Mouse (Mus musculus): ENCODE measurements around the gene Galnt12. TPM values are rescaled to one million over a fixed set of nuclear protein-coding genes. Genes with fewer than 3 reads are reported as not detected.

The Galnt12 gene
- polyA plus RNA-seq, 1 experiment = 2.5 TPM

GRCm38 (mm10) chr4:47172314-47172713, 80.6 kb downstream of the Galnt12 start:
- Histone ChIP-seq H3K27ac (ENCODE audit: insufficient read depth, low read length) (no peak overlapping the region), H3K4me1 (ENCODE audit: control insufficient read depth, insufficient read depth, low read length) (no peaks in the 10 kb centered on the region), H3K4me3 (ENCODE audit: insufficient read depth, low read length) (no peak overlapping the region)
- TF ChIP-seq CTCF (IDR thresholded peaks at IDR 0.05; ENCODE audit: extremely low read depth, insufficient read depth, low read length) = no peak
- TF ChIP-seq POLR2A (IDR thresholded peaks at IDR 0.05; ENCODE audit: extremely low read depth, insufficient read depth, low read length) = no peak

Other genes starting within 250 kb of the Galnt12 start
- 138 and 139 TPM in 2 replicates for gene Gabbr2, start 100.0 kb upstream of the Galnt12 start, polyA plus RNA-seq (2012; rRNA removed)
- 18.4 and 20.7 TPM in 2 replicates for gene Anks6, start 34.5 kb upstream of the Galnt12 start, polyA plus RNA-seq (2012; rRNA removed)
- 11.7 and 11.8 TPM in 2 replicates for gene Col15a1, start 116.3 kb downstream of the Galnt12 start, polyA plus RNA-seq (2012; rRNA removed)

Measured in cortical plate, adult 2 months (tissue).